In the genomic region with DNA sequence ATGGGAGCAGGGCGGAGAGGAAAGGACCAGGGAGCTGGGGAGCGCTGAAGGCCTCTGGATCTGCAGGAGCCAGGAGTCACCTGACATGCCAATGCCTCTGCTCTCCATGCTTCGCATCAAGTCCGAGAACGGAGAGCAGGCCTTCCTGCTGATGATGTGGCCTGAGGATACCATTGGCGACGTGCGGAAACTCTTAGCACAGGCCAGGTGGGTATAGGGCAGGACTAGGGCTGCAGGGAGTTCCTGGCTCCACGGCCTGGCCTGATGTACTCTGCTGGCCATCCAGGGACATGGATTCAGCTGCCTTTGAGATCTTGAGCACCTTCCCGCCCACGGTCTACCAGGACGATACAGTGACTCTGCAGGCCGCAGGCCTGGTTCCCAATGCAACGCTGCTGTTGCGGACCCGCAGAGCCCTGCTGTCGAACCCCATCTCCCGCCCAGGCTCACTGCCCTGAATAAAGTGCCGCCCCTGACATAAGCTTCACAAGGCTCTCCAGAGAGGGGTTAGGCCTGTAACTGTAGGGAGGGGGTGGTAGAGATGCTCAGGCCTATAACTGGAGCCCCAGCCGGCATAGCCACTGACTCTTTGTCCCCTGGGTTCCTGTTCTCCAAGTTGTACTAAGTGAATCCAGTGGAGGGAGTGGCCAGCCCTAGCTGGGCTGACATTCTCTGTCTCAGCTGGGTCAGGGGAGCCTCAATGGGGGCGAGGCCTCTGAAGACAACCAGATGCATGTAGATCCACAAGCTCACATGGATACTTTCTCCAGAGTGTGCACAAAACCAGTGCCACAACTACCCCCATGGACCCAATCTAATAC, we compare ENCODE assay signal across 9 mouse cellular contexts. TPM values are rescaled to one million over a fixed set of nuclear protein-coding genes. Genes with fewer than 3 reads are reported as not detected.
DNase-seq lines count a peak whose midpoint lies in the region; ATAC-seq and TF ChIP-seq lines count a peak whose summit lies in the region.
"Had no signal": no experiment of that assay in that cellular context is flagged by ENCODE, and none has a peak within 500 bp of the region (broad histone marks: within the 10 kb centered on the region; RNA-seq: fewer than 3 reads in every experiment).

No protein-coding gene starts in this region.

- WGBS in forebrain, embryonic 13.5 days: 89% methylated on average over 21 of the region's 21 CpGs
- 87% methylated on average over 21 of the region's 21 CpGs for WGBS in forebrain, postnatal 0 days
- WGBS in lung, adult 2 months: 89% methylated on average over 21 of the region's 21 CpGs
- WGBS in hindbrain, embryonic 16.5 days: 88% methylated on average over 21 of the region's 21 CpGs
- WGBS in neural tube, embryonic 15.5 days: 90% methylated on average over 21 of the region's 21 CpGs

- H3K9ac ChIP-seq in forebrain, embryonic 13.5 days: peak overlapping the region; percentile 40
- no peak overlapping the region for H3K9ac ChIP-seq in forebrain, postnatal 0 days
- peak overlapping the region; percentile 28; the same call in 1 of the 2 replicates for H3K9ac ChIP-seq in hindbrain, embryonic 16.5 days (ENCODE audit: low read depth, low read length)
- H3K9ac ChIP-seq in neural tube, embryonic 15.5 days (replicated peaks): no peak overlapping the region

- no peak for DNase-seq in forebrain, postnatal 0 days
- DNase-seq in lung, adult 2 months: no peak
- DNase-seq in lung, adult 18-20 months: no peak
- DNase-seq in thymus, postnatal 14 days: no peak
- DNase-seq: heart, postnatal 4 days had no signal

- peaks cover 14% of the 10 kb centered on the region for H3K36me3 ChIP-seq in forebrain, embryonic 13.5 days (ENCODE audit: poor library complexity, severe bottlenecking)
- no peaks in the 10 kb centered on the region for H3K36me3 ChIP-seq in forebrain, postnatal 0 days (ENCODE audit: insufficient read depth)
- no peaks in the 10 kb centered on the region for H3K36me3 ChIP-seq in hindbrain, embryonic 16.5 days (ENCODE audit: control insufficient read depth, insufficient read depth, low read length)
- peaks cover 10% of the 10 kb centered on the region for H3K36me3 ChIP-seq in neural tube, embryonic 15.5 days

- no peaks in the 10 kb centered on the region for H3K27me3 ChIP-seq in forebrain, embryonic 13.5 days
- H3K27me3 ChIP-seq in forebrain, postnatal 0 days (ENCODE audit: insufficient read depth, low read length): no peaks in the 10 kb centered on the region
- no peaks in the 10 kb centered on the region for H3K27me3 ChIP-seq in hindbrain, embryonic 16.5 days (replicated peaks; ENCODE audit: control insufficient read depth, insufficient read depth, low read length)
- H3K27me3 ChIP-seq in neural tube, embryonic 15.5 days (replicated peaks): no peaks in the 10 kb centered on the region

- H3K9me3 ChIP-seq in forebrain, embryonic 13.5 days (replicated peaks): no peaks in the 10 kb centered on the region
- H3K9me3 ChIP-seq in forebrain, postnatal 0 days (ENCODE audit: low read length): no peaks in the 10 kb centered on the region
- H3K9me3 ChIP-seq in hindbrain, embryonic 16.5 days (ENCODE audit: control insufficient read depth, low read length): no peaks in the 10 kb centered on the region
- no peaks in the 10 kb centered on the region for H3K9me3 ChIP-seq in neural tube, embryonic 15.5 days (replicated peaks)

- no peak overlapping the region for H3K4me3 ChIP-seq in forebrain, embryonic 13.5 days
- no peak overlapping the region for H3K4me3 ChIP-seq in forebrain, postnatal 0 days (ENCODE audit: low read depth, low read length)
- no peak overlapping the region for H3K4me3 ChIP-seq in lung, adult 2 months (replicated peaks; ENCODE audit: extremely low read depth, low read depth, low read length)
- no peak overlapping the region for H3K4me3 ChIP-seq in hindbrain, embryonic 16.5 days (ENCODE audit: low read length)
- H3K4me3 ChIP-seq in neural tube, embryonic 15.5 days (replicated peaks): no peak overlapping the region

- 0 out of 2 replicates have a peak, but pooled peaks have one; percentile 10 for TF ChIP-seq POLR2A in lung, adult 2 months (IDR thresholded peaks at IDR 0.05; ENCODE audit: borderline replicate concordance, extremely low read depth, low read depth, low read length)

- TF ChIP-seq CTCF in forebrain, postnatal 0 days (IDR thresholded peaks at IDR 0.05; ENCODE audit: low read depth): no peak
- no peak for TF ChIP-seq CTCF in lung, adult 2 months (IDR thresholded peaks at IDR 0.05; ENCODE audit: insufficient read depth, low read length)

- no peak overlapping the region for H3K4me2 ChIP-seq in forebrain, embryonic 13.5 days
- H3K4me2 ChIP-seq in forebrain, postnatal 0 days (ENCODE audit: low read depth): no peak overlapping the region
- no peak overlapping the region; the same call in 1 of the 2 replicates for H3K4me2 ChIP-seq in hindbrain, embryonic 16.5 days (ENCODE audit: low read length)
- H3K4me2 ChIP-seq in neural tube, embryonic 15.5 days: peak overlapping the region; percentile 87; the same call in 1 of the 2 replicates

- no peak for ATAC-seq in forebrain, embryonic 13.5 days
- ATAC-seq in forebrain, postnatal 0 days: no peak
- no peak for ATAC-seq in hindbrain, embryonic 16.5 days
- ATAC-seq in neural tube, embryonic 15.5 days (ENCODE audit: low FRiP score): no peak
- ATAC-seq in frontal cortex, adult (ENCODE audit: low TSS enrichment): no peak

- H3K27ac ChIP-seq in forebrain, embryonic 13.5 days: no peak overlapping the region
- no peak overlapping the region for H3K27ac ChIP-seq in forebrain, postnatal 0 days (ENCODE audit: low read depth, low read length)
- H3K27ac ChIP-seq in hindbrain, embryonic 16.5 days (ENCODE audit: low read depth, low read length): no peak overlapping the region
- no peak overlapping the region for H3K27ac ChIP-seq in neural tube, embryonic 15.5 days (replicated peaks)

- H3K4me1 ChIP-seq in forebrain, embryonic 13.5 days: peaks cover 21% of the 10 kb centered on the region
- H3K4me1 ChIP-seq in forebrain, postnatal 0 days (ENCODE audit: insufficient read depth): peaks cover 15% of the 10 kb centered on the region
- peaks cover 13% of the 10 kb centered on the region for H3K4me1 ChIP-seq in lung, adult 2 months (ENCODE audit: control insufficient read depth, insufficient read depth, low read length)
- H3K4me1 ChIP-seq in hindbrain, embryonic 16.5 days (ENCODE audit: control insufficient read depth, insufficient read depth, low read depth, low read length): peaks cover 24% of the 10 kb centered on the region
- peaks cover 38% of the 10 kb centered on the region for H3K4me1 ChIP-seq in neural tube, embryonic 15.5 days

RNA-seq across cellular contexts. Expression of a gene that starts 2.1 kb away (rescaled TPM):
- 285 TPM in 2 replicates for polyA plus RNA-seq in forebrain, embryonic 13.5 days (2015; fragmentation: Nextera tagmentation; extraction: Ambion mirVana)
- total RNA-seq in forebrain, postnatal 0 days (2014; rRNA removed): 124 and 162 TPM in 2 replicates
- polyA plus RNA-seq in forebrain, postnatal 0 days (2015; fragmentation: Nextera tagmentation; extraction: Ambion mirVana): 554 and 579 TPM in 2 replicates
- polyA plus RNA-seq in lung, adult 2 months (2012; rRNA removed): 654 and 703 TPM in 2 replicates
- polyA plus RNA-seq in hindbrain, embryonic 16.5 days (2015; fragmentation: Nextera tagmentation; extraction: Ambion mirVana): 467 and 509 TPM in 2 replicates
- polyA plus RNA-seq in neural tube, embryonic 15.5 days (2015; fragmentation: Nextera tagmentation; extraction: Ambion mirVana): 436 and 479 TPM in 2 replicates

RNA-seq across cellular contexts. Expression of a gene that starts 24.1 kb away (rescaled TPM):
- polyA plus RNA-seq in forebrain, embryonic 13.5 days (2015; fragmentation: Nextera tagmentation; extraction: Ambion mirVana): 6.2 and 9.4 TPM in 2 replicates
- 5.5 and 13.7 TPM in 2 replicates for total RNA-seq in forebrain, postnatal 0 days (2014; rRNA removed)
- polyA plus RNA-seq in forebrain, postnatal 0 days (2015; fragmentation: Nextera tagmentation; extraction: Ambion mirVana): 11.0 and 14.3 TPM in 2 replicates
- polyA plus RNA-seq in lung, adult 2 months (2012; rRNA removed): 28.8 and 30.0 TPM in 2 replicates
- 21.3 and 21.5 TPM in 2 replicates for polyA plus RNA-seq in hindbrain, embryonic 16.5 days (2015; fragmentation: Nextera tagmentation; extraction: Ambion mirVana)
- 16.2 and 19.4 TPM in 2 replicates for polyA plus RNA-seq in neural tube, embryonic 15.5 days (2015; fragmentation: Nextera tagmentation; extraction: Ambion mirVana)

RNA-seq across cellular contexts. Expression of a gene that starts 31.6 kb away (rescaled TPM):
- polyA plus RNA-seq in forebrain, embryonic 13.5 days (2015; fragmentation: Nextera tagmentation; extraction: Ambion mirVana): 2.2 and 2.6 TPM in 2 replicates
- 1.2 and 2.0 TPM in 2 replicates for total RNA-seq in forebrain, postnatal 0 days (2014; rRNA removed)
- polyA plus RNA-seq in forebrain, postnatal 0 days (2015; fragmentation: Nextera tagmentation; extraction: Ambion mirVana): 4.1 and 4.6 TPM in 2 replicates
- polyA plus RNA-seq in lung, adult 2 months (2012; rRNA removed): 52.8 and 76.5 TPM in 2 replicates
- 1.5 and 1.8 TPM in 2 replicates for polyA plus RNA-seq in hindbrain, embryonic 16.5 days (2015; fragmentation: Nextera tagmentation; extraction: Ambion mirVana)
- 5.6 and 29.0 TPM in 2 replicates for polyA plus RNA-seq in neural tube, embryonic 15.5 days (2015; fragmentation: Nextera tagmentation; extraction: Ambion mirVana)

Comparison
In these comparisons a context has a peak if more than half of its experiments do, and no peak if none do; other contexts are left out.
1. H3K9ac ChIP-seq: peak in forebrain, embryonic 13.5 days (single experiment) and hindbrain, embryonic 16.5 days (single experiment); none in forebrain, postnatal 0 days (single experiment) and neural tube, embryonic 15.5 days (single experiment).